Mouse (Mus musculus) forebrain, embryonic 14.5 days (tissue): ENCODE results near the gene Ydjc. TPM values are rescaled to one million over a fixed set of nuclear protein-coding genes. Genes with fewer than 3 reads are reported as not detected.

Source experiments
- ATAC-seq: fragments of 200-750 bp; cut with Nextera tagmentation; 2 replicates; pipeline ENCODE4 v1.8.0; 2017; ENCODE audit warnings: mild to moderate bottlenecking, moderate library complexity
- DNase-seq: peaks from one replicate; pipeline ENCODE4 v3.0.0-alpha.2; 2015; ENCODE audit warnings: low spot score
- H3K27ac ChIP-seq: fragments of 300-500 bp; sonication (generic); 2 replicates; pipeline ENCODE4 v1.5.1; 2014; ENCODE audit warnings: low read depth, mild to moderate bottlenecking, control low read depth, low read length, moderate library complexity
- H3K27me3 ChIP-seq: fragments of 300-500 bp; sonication (generic); replicated peaks from 2 replicates; pipeline ENCODE4 v1.6.1; 2014; ENCODE audit warnings: low read length, control low read depth, mixed read lengths; ENCODE audit not compliant: control insufficient read depth, insufficient read depth
- H3K36me3 ChIP-seq: fragments of 300-500 bp; sonication (generic); 2 replicates; pipeline ENCODE4 v1.6.1; 2014; ENCODE audit warnings: low read length, control low read depth; ENCODE audit not compliant: control insufficient read depth, insufficient read depth
- H3K4me1 ChIP-seq: fragments of 300-500 bp; sonication (generic); 2 replicates; pipeline ENCODE4 v1.6.1; 2014; ENCODE audit warnings: antibody characterized with exemption, low read length, control low read depth; ENCODE audit not compliant: control insufficient read depth, insufficient read depth
- H3K4me2 ChIP-seq: fragments of 300-500 bp; sonication (generic); 2 replicates; pipeline ENCODE4 v1.6.1; 2014; ENCODE audit warnings: mild to moderate bottlenecking, control low read depth, low read length
- H3K4me3 ChIP-seq: fragments of 300-500 bp; sonication (generic); 2 replicates; pipeline ENCODE4 v1.5.1; 2014; ENCODE audit warnings: low read depth, low read length, control low read depth
- H3K9ac ChIP-seq: fragments of 300-500 bp; sonication (generic); 2 replicates; pipeline ENCODE4 v1.6.1; 2014; ENCODE audit warnings: mild to moderate bottlenecking, low read length, control low read depth, moderate library complexity
- H3K9me3 ChIP-seq: fragments of 300-500 bp; sonication (generic); replicated peaks from 2 replicates; pipeline ENCODE4 v1.6.1; 2016; ENCODE audit warnings: low read length, control low read depth, mixed read lengths; ENCODE audit not compliant: control insufficient read depth
- WGBS: fragments of 180-500 bp; shearing (Covaris S2); extraction: QIAGEN DNeasy Blood & Tissue Kit; methylation state at CpG from one replicate; pipeline ENCODE4 v1.1.7; 2014; 5-methylcytosine and 5-hydroxymethylcytosine counted together
- polyA plus RNA-seq: library from polyadenylated mRNA; unstranded; fragments of >200 nt; fragmentation: Nextera tagmentation; extraction: Ambion mirVana; gene quantifications from 2 replicates; pipeline ENCODE4 v1.2.1, GENCODE M21; 2014

Gene Ydjc
- polyA plus RNA-seq, 1 experiment from 2014 or later: 25.1 TPM

GRCm38 (mm10) chr16:17124871-17125520, 19.4 kb upstream of the Ydjc start, which contains the start of gene 2610318N02Rik:
TSS of gene 2610318N02Rik (minus strand) at chr16:17125167.
- Histone ChIP-seq H3K27ac (peak within 1 kb of the TSS; percentile 48; the same call in 1 of the 2 replicates), H3K9me3 (no peaks in the 10 kb centered on the region), H3K4me1 (peaks cover 22% of the 10 kb centered on the region), H3K4me2 (peak within 1 kb of the TSS; percentile 60), H3K4me3 (peak within 1 kb of the TSS; percentile 43), H3K27me3 (no peaks in the 10 kb centered on the region), H3K9ac (peak within 1 kb of the TSS; percentile 63), H3K36me3 (peaks cover 10% of the 10 kb centered on the region; the same call in 1 of the 2 replicates)
- ATAC-seq (peak; percentile 95), DNase-seq (peak; percentile 96)
- WGBS: under 1% methylated on average over 25 of the region's 25 CpGs

GRCm38 (mm10) chr16:17127292-17127691, 17.1 kb upstream of the Ydjc start:
- Histone ChIP-seq H3K27ac (no peak overlapping the region), H3K9ac (no peak overlapping the region), H3K4me1 (peaks cover 25% of the 10 kb centered on the region), H3K4me3 (no peak overlapping the region), H3K36me3 (0 out of 2 replicates have a peak, but pooled peaks cover 2% of the 10 kb centered on the region), H3K9me3 (no peaks in the 10 kb centered on the region), H3K27me3 (no peaks in the 10 kb centered on the region), H3K4me2 (no peak overlapping the region)
- ATAC-seq (no peak), DNase-seq (peak; percentile 36)
- 89% methylated on average over 1 of the region's 1 CpGs for WGBS

DNA sequence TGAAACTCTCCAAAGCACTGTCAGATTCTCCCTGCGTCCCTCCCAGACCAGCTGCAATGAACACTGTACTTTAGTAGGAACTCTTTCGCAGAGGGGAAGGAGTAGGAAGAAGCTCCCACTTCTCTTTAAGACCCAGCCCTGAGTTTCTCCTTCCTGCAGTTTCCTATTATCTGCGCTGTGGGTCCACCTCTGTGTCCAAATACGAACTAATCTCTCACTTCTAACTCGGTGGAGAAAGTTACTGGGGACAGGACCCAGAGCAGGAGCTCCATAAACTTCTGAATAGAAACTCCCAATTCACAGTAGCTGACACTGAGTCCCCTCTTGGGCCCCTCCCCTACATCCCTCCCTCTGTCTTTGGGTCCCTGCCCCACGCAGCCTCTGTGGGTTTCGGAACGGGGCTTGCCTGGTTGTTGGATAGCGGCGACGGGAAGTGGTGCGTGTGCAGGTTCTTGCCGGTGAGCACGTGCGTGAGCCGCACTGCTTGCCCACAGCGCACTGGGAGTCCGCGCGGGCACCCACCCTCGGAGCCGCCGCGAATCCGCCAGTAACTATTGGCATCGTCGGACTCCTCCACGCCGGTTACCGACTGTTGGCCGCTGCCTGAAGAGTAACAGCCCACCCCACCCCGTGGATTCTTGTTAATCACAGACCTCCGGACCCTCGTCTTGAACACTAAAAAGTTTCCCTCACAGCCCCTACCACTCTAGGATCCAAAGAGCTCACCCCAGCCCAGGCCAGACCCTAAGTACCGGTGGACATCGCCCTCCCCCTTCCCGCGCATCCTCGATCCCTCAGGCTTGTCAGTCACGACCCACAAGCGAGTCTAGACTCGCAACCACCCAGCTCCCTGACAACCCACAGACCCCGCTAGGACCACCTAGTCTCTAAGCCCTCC, 13.0 kb upstream of the Ydjc start:
- ATAC-seq (peak; percentile 3), DNase-seq (peak; percentile 12)
- H3K27ac ChIP-seq: peak overlapping the region; percentile 45; the same call in 1 of the 2 replicates
- H3K27me3 ChIP-seq: no peaks in the 10 kb centered on the region
- WGBS: 4% methylated on average over 43 of the region's 43 CpGs
- peaks cover 11% of the 10 kb centered on the region for H3K4me1 ChIP-seq
- peak overlapping the region; percentile 64 for H3K9ac ChIP-seq
- H3K36me3 ChIP-seq: 0 out of 2 replicates have a peak, but pooled peaks cover 2% of the 10 kb centered on the region
- H3K9me3 ChIP-seq: no peaks in the 10 kb centered on the region
- H3K4me2 ChIP-seq: peak overlapping the region; percentile 96
- H3K4me3 ChIP-seq: peak overlapping the region; percentile 61

DNA sequence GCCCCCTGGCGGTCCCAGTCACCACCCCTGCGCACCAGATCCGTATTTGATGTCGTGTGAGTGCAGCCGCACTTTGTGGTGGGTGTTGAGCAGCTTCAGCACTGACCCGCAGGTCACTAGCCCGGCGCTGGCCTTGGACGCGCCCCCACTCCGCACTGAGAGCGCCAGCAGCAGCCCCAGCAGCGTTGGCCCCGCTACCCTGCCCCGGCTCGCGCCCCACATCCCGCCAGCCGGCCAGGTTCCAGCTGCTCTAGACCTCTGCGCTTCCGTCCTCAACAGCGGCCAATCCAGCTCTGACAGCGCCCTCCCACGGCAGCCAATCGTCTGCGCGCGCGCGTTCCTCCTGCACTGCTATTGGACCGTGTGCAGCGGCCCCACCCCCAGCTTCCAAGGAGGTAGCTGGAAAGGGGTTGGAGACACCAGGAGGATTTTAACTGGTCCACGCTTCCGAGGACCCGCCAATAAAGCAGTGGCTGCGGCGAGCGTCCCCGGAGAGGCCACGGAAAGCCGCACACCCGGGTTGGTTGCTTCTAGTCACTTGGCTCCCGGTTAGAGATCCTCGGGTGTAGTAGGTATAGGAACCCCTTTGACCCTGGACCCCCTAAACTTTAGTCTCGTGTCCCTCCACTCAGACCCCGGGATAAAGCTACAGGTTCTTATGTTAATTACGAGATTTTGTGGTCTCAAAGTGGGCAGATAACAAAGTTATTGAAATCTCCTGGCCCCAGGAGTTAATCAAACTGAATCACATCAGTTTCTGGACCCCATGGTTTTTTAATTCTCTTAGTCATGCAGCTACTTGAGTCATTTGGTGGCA, 12.1 kb upstream of the Ydjc start, which contains the start of gene Sdf2l1:
Sdf2l1 (minus strand) TSS at position 295 of the 817 bp plus-strand sequence.
- DNase-seq (peak; percentile 98), ATAC-seq (peak; percentile 99)
- Histone ChIP-seq H3K4me3 (peak within 1 kb of the TSS; percentile 61), H3K36me3 (0 out of 2 replicates have a peak, but pooled peaks cover 2% of the 10 kb centered on the region), H3K27ac (peak within 1 kb of the TSS; percentile 45; the same call in 1 of the 2 replicates), H3K9me3 (no peaks in the 10 kb centered on the region), H3K9ac (peak within 1 kb of the TSS; percentile 64), H3K4me1 (peaks cover 11% of the 10 kb centered on the region), H3K4me2 (peak within 1 kb of the TSS; percentile 96), H3K27me3 (no peaks in the 10 kb centered on the region)
- under 1% methylated on average over 47 of the region's 47 CpGs for WGBS

DNA sequence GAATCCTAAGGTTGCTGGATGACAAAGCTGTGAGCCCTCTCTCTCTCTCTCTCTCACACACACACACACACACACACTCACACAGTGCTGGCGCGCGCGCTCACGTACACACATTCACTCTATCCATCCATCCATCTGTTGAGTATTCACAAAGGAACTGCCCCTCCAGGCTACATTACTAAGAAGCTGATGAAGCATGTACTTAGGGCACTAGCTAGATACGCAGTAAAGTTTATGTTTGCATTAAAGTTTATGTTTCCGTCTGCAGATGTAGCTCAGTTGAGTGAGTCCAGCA, 11.6 kb upstream of the Ydjc start:
- peak overlapping the region; percentile 44 for H3K9ac ChIP-seq
- no peaks in the 10 kb centered on the region for H3K9me3 ChIP-seq
- WGBS: 27% methylated on average over 7 of the region's 7 CpGs
- H3K27me3 ChIP-seq: no peaks in the 10 kb centered on the region
- H3K4me1 ChIP-seq: peaks cover 11% of the 10 kb centered on the region
- H3K4me2 ChIP-seq: peak overlapping the region; percentile 96
- H3K27ac ChIP-seq: no peak overlapping the region
- DNase-seq: peak; percentile 11
- peak overlapping the region; percentile 61 for H3K4me3 ChIP-seq
- ATAC-seq: 0 out of 2 replicates have a peak, but pooled peaks have one; percentile 16
- H3K36me3 ChIP-seq: 0 out of 2 replicates have a peak, but pooled peaks cover 2% of the 10 kb centered on the region

DNA sequence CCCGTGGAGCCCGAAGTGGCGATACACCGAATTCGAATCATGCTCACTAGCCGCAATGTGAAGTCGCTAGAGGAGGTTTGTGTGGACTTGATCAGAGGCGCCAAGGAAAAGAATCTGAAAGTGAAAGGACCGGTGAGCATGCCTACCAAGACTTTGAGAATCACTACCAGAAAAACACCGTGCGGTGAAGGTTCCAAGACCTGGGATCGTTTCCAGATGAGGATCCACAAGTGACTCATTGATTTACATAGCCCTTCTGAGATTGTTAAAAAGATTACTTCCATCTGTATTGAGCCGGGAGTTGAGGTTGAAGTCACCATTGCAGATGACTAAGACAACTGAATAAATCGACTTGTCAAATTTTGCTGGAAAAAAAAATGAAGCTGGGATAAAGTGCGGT, 7.1 kb upstream of the Ydjc start:
- no peak overlapping the region for H3K4me2 ChIP-seq
- no peak overlapping the region for H3K27ac ChIP-seq
- 0 out of 2 replicates have a peak, but pooled peaks cover 5% of the 10 kb centered on the region for H3K4me1 ChIP-seq
- no peaks in the 10 kb centered on the region for H3K36me3 ChIP-seq
- WGBS: 89% methylated on average over 15 of the region's 15 CpGs
- H3K9me3 ChIP-seq: no peaks in the 10 kb centered on the region
- H3K4me3 ChIP-seq: no peak overlapping the region
- H3K27me3 ChIP-seq: no peaks in the 10 kb centered on the region
- ATAC-seq: no peak
- no peak overlapping the region for H3K9ac ChIP-seq
- DNase-seq: no peak

GRCm38 (mm10) chr16:17146772-17147235, 2.4 kb downstream of the Ydjc start, which contains the start of gene Ccdc116:
TSS of gene Ccdc116 (minus strand) at chr16:17147229.
- peak within 1 kb of the TSS; percentile 65 for H3K9ac ChIP-seq
- peak; percentile 91 for ATAC-seq
- no peak within 1 kb of the TSS for H3K27ac ChIP-seq

GRCm38 (mm10) chr16:17147391-17147929, 3.0 kb downstream of the Ydjc start:
- Histone ChIP-seq H3K4me3 (peak overlapping the region; percentile 59), H3K36me3 (peaks cover 15% of the 10 kb centered on the region), H3K9me3 (no peaks in the 10 kb centered on the region), H3K27ac (no peak overlapping the region), H3K9ac (peak overlapping the region; percentile 65), H3K4me1 (peaks cover 3% of the 10 kb centered on the region; the same call in 1 of the 2 replicates), H3K4me2 (peak overlapping the region; percentile 95), H3K27me3 (0 out of 2 replicates have a peak, but pooled peaks cover 7% of the 10 kb centered on the region)
- ATAC-seq: peak; percentile 40
- WGBS: 1% methylated on average over 41 of the region's 41 CpGs
- peak; percentile 34 for DNase-seq

More at GRCm38 (mm10) chr16:17146772-17147235, 2.4 kb downstream of the Ydjc start, which contains the start of gene Ccdc116:
- no peaks in the 10 kb centered on the region for H3K9me3 ChIP-seq
- peak within 1 kb of the TSS; percentile 95 for H3K4me2 ChIP-seq
- peak; percentile 95 for DNase-seq
- peaks cover 3% of the 10 kb centered on the region; the same call in 1 of the 2 replicates for H3K4me1 ChIP-seq
- peak within 1 kb of the TSS; percentile 59 for H3K4me3 ChIP-seq
- 0 out of 2 replicates have a peak, but pooled peaks cover 7% of the 10 kb centered on the region for H3K27me3 ChIP-seq
- H3K36me3 ChIP-seq: peaks cover 9% of the 10 kb centered on the region; the same call in 1 of the 2 replicates
- WGBS: under 1% methylated on average over 32 of the region's 34 CpGs
